Mouse (Mus musculus) small intestine, adult 10 weeks (tissue): ENCODE data around the gene Mael. TPM values are rescaled to one million over a fixed set of nuclear protein-coding genes. Genes with fewer than 3 reads are reported as not detected.

Experiments
- polyA plus RNA-seq: library from polyadenylated mRNA; stranded (reverse); fragments of 350-450 nt; fragmentation: Illumina TruSeq; extraction: RNeasy Lipid Tissue Mini Kit (QIAGEN cat#74804); gene quantifications from one replicate; pipeline ENCODE4 v1.2.3, GENCODE M21; 2014; ENCODE audit warnings: low replicate concordance

The Mael gene
- polyA plus RNA-seq, result not detected

DNA sequence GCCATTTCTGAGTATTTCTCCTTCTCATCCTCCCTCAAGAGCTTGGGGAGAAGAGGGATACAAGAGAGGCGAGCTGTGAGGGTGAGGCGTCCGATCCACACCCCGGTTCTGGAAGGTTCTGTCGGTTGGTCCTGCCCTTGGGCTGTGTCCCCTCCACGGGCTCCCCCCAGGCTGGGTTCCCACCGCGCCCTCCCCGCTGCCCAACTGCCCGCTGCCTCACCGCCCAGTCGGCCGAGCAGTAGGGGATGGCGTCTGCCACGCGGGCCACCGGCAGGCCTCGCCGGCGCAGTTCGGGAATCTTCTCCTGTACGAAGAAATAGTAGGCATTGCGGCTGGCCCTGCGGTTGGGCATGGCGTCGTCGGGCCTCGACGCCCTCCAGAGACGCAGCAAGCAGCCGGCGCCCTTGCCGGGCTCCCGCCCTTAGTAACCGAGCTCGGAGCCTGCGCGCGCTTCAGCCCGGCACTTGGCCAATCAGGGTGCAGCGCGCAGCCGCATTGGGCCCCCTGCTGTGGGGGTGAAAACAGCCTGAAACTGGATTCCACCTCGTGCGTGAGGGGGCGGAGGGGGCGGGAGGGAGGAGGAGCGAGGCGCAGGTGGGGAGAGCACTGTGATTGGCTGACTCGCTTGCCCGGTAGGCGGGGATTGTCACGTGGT, at the start of gene Mael:
Mael (minus strand) TSS at position 433 of the 655 bp plus-strand sequence.

DNA sequence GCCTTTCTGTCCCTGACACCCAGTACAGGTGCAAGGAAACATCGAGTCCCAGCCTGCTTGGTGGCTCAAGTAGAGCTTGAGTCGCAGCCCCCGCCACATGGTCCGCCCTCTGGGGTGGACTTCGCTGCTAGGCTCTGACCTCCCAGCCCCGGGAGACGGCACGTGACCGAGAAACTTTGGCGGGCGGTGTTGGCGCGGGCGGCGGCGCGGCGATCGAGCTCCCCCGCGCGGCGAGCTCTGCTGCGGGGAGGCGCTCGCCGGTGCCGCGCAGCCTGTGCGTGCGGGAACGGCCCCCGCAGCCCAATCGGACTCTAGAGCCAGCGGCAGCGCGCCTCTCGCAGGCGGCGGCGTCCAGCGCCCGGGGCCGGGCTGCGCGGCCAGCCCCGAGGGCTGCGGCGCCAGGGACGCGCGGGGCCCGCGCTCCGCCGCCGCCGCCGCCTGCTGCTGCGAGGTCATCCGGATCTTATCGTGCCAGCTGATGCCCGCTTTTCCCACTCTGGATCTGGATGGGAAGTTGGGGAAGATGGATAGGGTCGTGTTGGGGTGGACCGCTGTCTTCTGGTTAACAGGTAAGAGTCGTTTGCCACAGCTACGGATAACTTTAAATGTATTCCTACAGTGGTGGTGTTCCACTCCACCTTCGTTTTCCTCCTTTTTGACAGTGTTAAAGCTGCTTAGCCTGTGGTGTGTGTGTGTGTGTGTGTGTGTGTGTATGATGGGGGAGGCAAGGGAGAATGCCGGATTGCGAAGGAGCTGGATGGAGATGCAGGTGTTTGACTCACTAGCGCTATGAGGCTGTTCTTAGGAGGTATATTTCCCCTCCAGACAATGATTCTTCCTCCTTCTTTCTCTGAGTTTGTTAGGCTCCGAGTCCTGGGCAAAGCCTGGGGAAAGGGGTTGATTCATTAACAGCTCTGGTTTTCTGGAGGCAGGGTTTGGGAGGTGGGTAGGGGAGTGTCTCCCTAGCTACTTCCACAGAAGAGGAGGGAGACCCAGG, 15.6 kb upstream of the Mael start, which contains the start of gene Ildr2:
Ildr2 (plus strand) TSS at position 242 of the 997 bp plus-strand sequence.

Other genes with a start within 250 kb of the Mael start
- 8.8 TPM for gene Pou2f1, start 236.1 kb downstream of the Mael start, polyA plus RNA-seq
- not detected for gene Dusp27, start 110.8 kb downstream of the Mael start, polyA plus RNA-seq
- 88.6 TPM for gene Gpa33, start 108.5 kb downstream of the Mael start, polyA plus RNA-seq
- 0.26 TPM for gene Ildr2, start 15.4 kb upstream of the Mael start, polyA plus RNA-seq
- gene Tada1, start 140.3 kb upstream of the Mael start, polyA plus RNA-seq, result 20.5 TPM
- gene Pogk, start 171.1 kb upstream of the Mael start, polyA plus RNA-seq, result 3.6 TPM